Mouse (Mus musculus) ES-Bruce4 (cell line): ENCODE measurements around the gene Atxn1. TPM values are rescaled to one million over a fixed set of nuclear protein-coding genes. Genes with fewer than 3 reads are reported as not detected.

Source experiments
- H3K27ac ChIP-seq: 2 replicates; pipeline ENCODE4 v1.5.1; 2012; ENCODE audit warnings: low read length, inconsistent platforms; ENCODE audit not compliant: insufficient read depth
- H3K27me3 ChIP-seq: 2 replicates; pipeline ENCODE4 v1.6.1; 2012; ENCODE audit warnings: mild to moderate bottlenecking, low read length, inconsistent platforms; ENCODE audit not compliant: control insufficient read depth, poor library complexity, insufficient read depth, severe bottlenecking
- H3K36me3 ChIP-seq: 2 replicates; pipeline ENCODE4 v1.6.1; 2012; ENCODE audit warnings: inconsistent platforms, mild to moderate bottlenecking, low read length, moderate library complexity; ENCODE audit not compliant: control insufficient read depth, poor library complexity, insufficient read depth, severe bottlenecking
- H3K4me1 ChIP-seq: one replicate; pipeline ENCODE4 v1.8.1; 2011; ENCODE audit warnings: low read length; ENCODE audit not compliant: control insufficient read depth, insufficient read depth
- H3K4me3 ChIP-seq: 2 replicates; pipeline ENCODE4 v1.5.1; 2011; ENCODE audit warnings: low read depth, mild to moderate bottlenecking, low read length
- H3K9ac ChIP-seq: 2 replicates; pipeline ENCODE4 v1.6.1; 2012; ENCODE audit warnings: low read depth, mild to moderate bottlenecking, inconsistent platforms; ENCODE audit not compliant: poor library complexity, severe bottlenecking
- H3K9me3 ChIP-seq: replicated peaks from 2 replicates; pipeline ENCODE4 v1.6.1; 2012; ENCODE audit warnings: mild to moderate bottlenecking, low read length, inconsistent platforms; ENCODE audit not compliant: control insufficient read depth, poor library complexity, insufficient read depth, severe bottlenecking
- CTCF ChIP-seq: IDR thresholded peaks from one replicate; pipeline ENCODE4 v1.8.1; 2011; ENCODE audit warnings: low read depth, low read length
- EP300 ChIP-seq: IDR thresholded peaks from 2 replicates; pipeline ENCODE4 v1.6.1; 2011; ENCODE audit warnings: low read depth, low read length; ENCODE audit not compliant: insufficient read depth
- POLR2A ChIP-seq: IDR thresholded peaks from one replicate; pipeline ENCODE4 v1.8.1; 2011; ENCODE audit warnings: low read length; ENCODE audit not compliant: insufficient read depth
- polyA plus RNA-seq: library from polyadenylated mRNA; stranded (reverse); fragments of >200 nt; gene quantifications from 2 replicates; pipeline ENCODE4 v1.2.4, GENCODE M21; 2011; ENCODE audit warnings: low read depth; ENCODE audit not compliant: missing spikeins, insufficient read depth, insufficient read length

Atxn1 gene
- polyA plus RNA-seq, 1 experiment = 10.1 TPM

- no peak for TF ChIP-seq POLR2A
- no peak for TF ChIP-seq EP300
- no peak for TF ChIP-seq CTCF
- no peak overlapping the region for H3K4me3 ChIP-seq
- H3K27ac ChIP-seq = no peak overlapping the region
Measured at GRCm38 (mm10) chr13:45684891-45685311, 279.9 kb downstream of the Atxn1 start.

GRCm38 (mm10) chr13:45683991-45684390 is 280.8 kb downstream of the Atxn1 start:
- TF ChIP-seq POLR2A (no peak), CTCF (no peak), EP300 (no peak)
- Histone ChIP-seq H3K4me1 (no peaks in the 10 kb centered on the region), H3K4me3 (no peak overlapping the region)

More at GRCm38 (mm10) chr13:45684891-45685311, 279.9 kb downstream of the Atxn1 start:
- H3K36me3 ChIP-seq = no peaks in the 10 kb centered on the region
- no peaks in the 10 kb centered on the region for H3K9me3 ChIP-seq
- H3K27me3 ChIP-seq = no peaks in the 10 kb centered on the region
- no peak overlapping the region for H3K9ac ChIP-seq
- no peaks in the 10 kb centered on the region for H3K4me1 ChIP-seq

GRCm38 (mm10) chr13:45681196-45681595 is 283.6 kb downstream of the Atxn1 start:
- H3K27me3 ChIP-seq = no peaks in the 10 kb centered on the region
- H3K36me3 ChIP-seq = no peaks in the 10 kb centered on the region
- H3K9ac ChIP-seq = no peak overlapping the region
- H3K9me3 ChIP-seq = no peaks in the 10 kb centered on the region
- no peak overlapping the region for H3K4me3 ChIP-seq
- H3K4me1 ChIP-seq = no peaks in the 10 kb centered on the region
- no peak overlapping the region for H3K27ac ChIP-seq
- no peak for TF ChIP-seq POLR2A
- no peak for TF ChIP-seq CTCF
- no peak for TF ChIP-seq EP300

More at GRCm38 (mm10) chr13:45683991-45684390, 280.8 kb downstream of the Atxn1 start:
- Histone ChIP-seq H3K9me3 (no peaks in the 10 kb centered on the region), H3K9ac (no peak overlapping the region), H3K36me3 (no peaks in the 10 kb centered on the region), H3K27ac (no peak overlapping the region), H3K27me3 (no peaks in the 10 kb centered on the region)

GRCm38 (mm10) chr13:45680651-45681050 is 284.2 kb downstream of the Atxn1 start:
- TF ChIP-seq CTCF (no peak), EP300 (no peak), POLR2A (no peak)
- no peaks in the 10 kb centered on the region for H3K36me3 ChIP-seq
- no peak overlapping the region for H3K9ac ChIP-seq

GRCm38 (mm10) chr13:45679096-45679495 is 285.7 kb downstream of the Atxn1 start:
- H3K4me3 ChIP-seq = no peak overlapping the region
- no peaks in the 10 kb centered on the region for H3K9me3 ChIP-seq
- H3K4me1 ChIP-seq = no peaks in the 10 kb centered on the region
- no peak overlapping the region for H3K27ac ChIP-seq
- H3K9ac ChIP-seq = no peak overlapping the region
- TF ChIP-seq POLR2A (no peak), CTCF (no peak), EP300 (no peak)
- H3K36me3 ChIP-seq = no peaks in the 10 kb centered on the region
- H3K27me3 ChIP-seq = no peaks in the 10 kb centered on the region

More at GRCm38 (mm10) chr13:45680651-45681050, 284.2 kb downstream of the Atxn1 start:
- no peaks in the 10 kb centered on the region for H3K9me3 ChIP-seq
- no peaks in the 10 kb centered on the region for H3K4me1 ChIP-seq
- H3K27ac ChIP-seq = no peak overlapping the region
- H3K4me3 ChIP-seq = no peak overlapping the region
- H3K27me3 ChIP-seq = no peaks in the 10 kb centered on the region

DNA sequence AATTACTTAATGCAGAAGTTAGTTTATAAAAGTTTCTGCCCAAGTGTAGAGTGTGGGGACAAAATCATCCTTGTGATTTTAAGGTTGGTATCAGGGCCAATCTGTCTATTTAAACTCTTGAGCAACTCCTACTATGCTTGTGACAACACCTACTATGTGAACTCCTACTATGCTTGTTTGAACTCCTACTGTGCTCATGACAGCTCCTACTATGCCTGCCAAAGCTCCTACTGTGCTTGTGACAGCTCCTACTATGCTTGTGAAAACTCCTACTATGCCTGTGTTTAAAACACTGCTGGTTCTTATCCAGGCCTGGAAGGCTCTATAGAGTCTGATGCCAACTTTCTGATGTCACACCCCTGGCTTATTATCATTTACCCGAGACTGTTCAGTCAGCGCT is 292.2 kb downstream of the Atxn1 start:
- TF ChIP-seq EP300 (no peak), CTCF (no peak), POLR2A (no peak)
- H3K4me3 ChIP-seq = no peak overlapping the region
- H3K4me1 ChIP-seq = no peaks in the 10 kb centered on the region
- no peaks in the 10 kb centered on the region for H3K27me3 ChIP-seq
- H3K9me3 ChIP-seq = no peaks in the 10 kb centered on the region
- H3K36me3 ChIP-seq = no peaks in the 10 kb centered on the region
- no peak overlapping the region for H3K27ac ChIP-seq
- no peak overlapping the region for H3K9ac ChIP-seq
